Mouse (Mus musculus): Measurements from ENCODE around the gene Runx3. TPM values are rescaled to one million over a fixed set of nuclear protein-coding genes. Genes with fewer than 3 reads are reported as not detected.

Gene Runx3
- total RNA-seq, 2 experiments from 2014 or later: not detected

- intact Hi-C loops (cut with DNase I): no loop called here
- DNase-seq (ENCODE audit: low spot score in 2 of 2): no peak
Measured at GRCm38 (mm10) chr4:135141720-135142119, 21.3 kb downstream of the Runx3 start.

GRCm38 (mm10) chr4:135146734-135147133 is 26.3 kb downstream of the Runx3 start:
- intact Hi-C loops (cut with DNase I): no loop called here
- no peak for DNase-seq (ENCODE audit: low spot score in 2 of 2)

DNA sequence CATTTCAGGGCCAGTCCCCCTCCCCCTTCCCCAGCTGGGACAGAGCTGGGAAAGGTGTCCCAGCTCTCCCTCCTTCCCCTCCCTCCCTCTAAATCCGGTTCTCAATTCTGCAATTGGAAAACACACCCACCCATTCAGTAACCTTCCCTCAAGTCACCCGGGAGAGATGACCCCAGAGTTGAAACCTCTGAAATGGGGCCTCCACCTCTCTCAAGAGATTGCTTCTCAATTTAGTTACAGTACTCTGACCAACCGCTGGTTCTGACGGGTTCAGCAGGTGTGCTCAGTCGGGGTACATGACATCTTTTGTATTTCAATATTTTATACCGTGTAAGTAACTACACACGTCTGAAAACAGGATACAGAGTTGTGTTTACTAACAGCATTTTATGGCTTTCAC is 28.2 kb downstream of the Runx3 start:
- DNase-seq (ENCODE audit: low spot score in 2 of 2): no peak
- intact Hi-C loops (cut with DNase I): no loop called here

DNA sequence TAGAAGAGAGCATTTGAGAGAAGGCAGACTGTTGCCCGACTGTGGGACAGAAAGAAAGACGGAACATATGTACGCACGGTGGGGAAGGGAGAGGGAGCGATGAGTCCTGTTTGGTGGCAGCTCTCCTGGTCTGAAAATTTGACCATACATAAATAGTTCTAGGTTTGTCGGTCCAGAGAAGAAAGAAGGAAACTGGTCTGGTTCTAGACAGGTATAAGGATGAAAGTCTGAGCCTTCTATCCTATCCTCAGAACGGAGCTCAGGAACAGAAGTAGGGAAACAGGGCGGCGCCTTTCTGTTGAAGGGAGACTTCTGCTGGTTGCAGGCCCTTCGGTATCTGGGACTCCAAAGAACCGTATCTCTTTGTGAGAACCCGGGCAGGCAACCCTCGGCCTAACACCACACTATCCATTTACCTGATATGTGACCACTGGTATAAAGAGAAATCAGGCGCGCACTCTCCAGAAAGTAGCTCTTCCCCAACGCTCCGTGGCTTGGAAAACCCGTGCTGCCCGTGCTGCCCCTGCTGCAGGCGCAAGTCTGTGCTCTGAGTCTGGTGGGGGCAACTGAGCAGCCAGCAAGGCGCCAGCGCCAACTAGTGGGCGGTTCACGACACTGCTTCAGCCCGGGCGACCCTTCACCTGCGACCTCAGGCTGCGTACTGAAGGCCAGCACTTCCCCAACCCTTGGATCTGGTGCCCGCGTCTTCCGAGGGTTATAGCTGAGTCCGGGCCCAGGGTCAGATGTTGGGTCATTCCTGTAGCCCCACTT is 29.8 kb downstream of the Runx3 start:
- intact Hi-C loops (cut with DNase I): loop anchor here (5.0 kb wide), 3 partner anchors 57 to 203 kb away; no protein-coding TSS in a partner anchor
- DNase-seq (ENCODE audit: low spot score in 2 of 2): peak; percentile 37 to 52

DNA sequence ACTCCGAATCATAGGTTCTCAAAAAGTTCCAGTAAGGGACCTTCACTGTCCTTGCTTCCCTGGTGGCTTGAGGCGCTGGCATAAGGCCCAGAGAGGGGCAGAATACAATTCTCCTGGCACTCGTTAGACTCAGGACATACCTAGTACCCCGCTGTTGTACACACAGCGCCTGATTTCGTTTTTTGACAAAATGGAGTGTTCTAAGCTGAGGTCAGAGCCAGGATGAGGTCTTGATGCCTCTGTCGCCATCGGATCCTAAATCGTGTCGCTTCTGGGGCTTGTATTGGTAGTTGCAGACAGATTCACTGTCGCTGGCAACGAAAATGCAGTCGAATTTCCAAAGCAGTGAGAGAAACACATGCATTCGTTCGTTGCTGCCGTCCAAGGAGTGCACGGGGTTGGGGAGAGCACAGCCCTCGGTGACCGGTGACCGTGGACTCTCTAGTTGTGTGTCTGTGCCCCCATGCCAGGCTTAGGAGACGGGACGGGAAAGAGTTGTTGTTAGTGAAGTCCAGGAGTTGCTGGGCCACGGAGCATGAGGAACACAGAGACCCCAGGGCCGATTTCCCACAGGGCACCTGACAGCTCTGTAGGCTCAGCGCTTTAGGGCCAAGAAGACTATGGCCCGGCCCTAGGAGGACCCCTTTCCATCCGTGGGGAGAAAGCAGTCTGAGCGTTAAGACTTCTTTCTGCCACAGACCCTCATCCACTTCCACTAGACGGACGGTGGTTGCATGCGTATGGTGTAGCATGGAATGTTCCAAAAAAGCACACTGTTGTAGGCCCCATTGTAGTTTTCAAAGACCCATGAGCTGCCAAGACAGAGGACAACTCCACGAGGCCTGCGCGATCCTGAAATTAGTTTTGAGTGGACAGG is 30.9 kb downstream of the Runx3 start:
- no peak for DNase-seq (ENCODE audit: low spot score in 2 of 2)
- intact Hi-C loops (cut with DNase I): loop anchor here (5.0 kb wide), 3 partner anchors 56 to 204 kb away; no protein-coding TSS in a partner anchor

DNA sequence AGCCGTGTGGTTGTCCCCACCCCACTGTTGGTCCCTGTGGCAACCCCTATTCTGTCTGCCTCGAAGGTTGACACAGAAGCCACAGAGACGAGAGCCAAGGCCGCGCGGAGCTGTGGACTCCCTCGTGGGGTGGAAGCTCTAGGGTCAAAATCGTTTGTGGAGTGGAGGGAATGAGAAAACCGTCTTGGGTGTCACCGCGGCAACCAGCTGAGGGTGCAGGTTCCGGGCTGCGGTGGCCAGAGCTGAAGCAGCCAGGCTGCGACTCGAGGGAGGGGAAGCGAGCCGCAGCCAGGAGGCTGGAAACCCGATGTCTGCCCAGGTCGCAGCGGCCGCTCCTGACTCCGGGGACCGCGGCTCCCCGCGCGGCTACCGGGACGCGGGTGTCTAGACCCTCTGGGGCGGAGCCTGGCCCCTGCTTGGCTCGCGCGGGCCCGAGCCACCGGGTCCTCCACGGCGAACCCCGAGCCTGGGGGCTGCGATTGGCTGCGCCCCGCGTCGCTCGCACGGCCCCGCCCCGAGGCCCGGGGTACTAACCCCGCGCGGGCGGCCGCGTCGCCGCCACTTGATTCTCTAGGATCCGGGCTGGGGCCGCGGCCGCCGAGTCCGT is 31.6 kb downstream of the Runx3 start:
- no peak for DNase-seq (ENCODE audit: low spot score in 2 of 2)
- intact Hi-C loops (cut with DNase I): loop anchor here (5.0 kb wide), 3 partner anchors 55 to 205 kb away; no protein-coding TSS in a partner anchor

DNA sequence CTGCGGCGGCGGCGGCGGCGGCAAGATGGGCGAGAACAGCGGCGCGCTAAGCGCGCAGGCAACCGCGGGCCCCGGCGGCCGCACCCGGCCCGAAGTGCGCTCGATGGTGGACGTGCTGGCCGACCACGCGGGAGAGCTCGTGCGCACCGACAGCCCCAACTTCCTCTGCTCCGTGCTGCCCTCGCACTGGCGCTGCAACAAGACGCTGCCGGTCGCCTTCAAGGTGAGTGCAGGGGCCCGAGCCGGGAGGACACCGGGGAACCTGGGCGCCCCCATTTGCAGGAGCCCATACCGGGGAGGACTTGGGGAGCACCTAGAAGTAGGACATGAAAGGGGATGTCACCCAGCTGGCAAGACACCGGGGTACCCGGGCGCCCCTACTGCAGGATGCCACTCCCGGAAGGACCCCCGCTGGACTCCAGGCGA is 32.4 kb downstream of the Runx3 start:
- intact Hi-C loops (cut with DNase I): loop anchor here (5.0 kb wide), 3 partner anchors 54 to 206 kb away; no protein-coding TSS in a partner anchor
- no peak for DNase-seq (ENCODE audit: low spot score in 2 of 2)

DNA sequence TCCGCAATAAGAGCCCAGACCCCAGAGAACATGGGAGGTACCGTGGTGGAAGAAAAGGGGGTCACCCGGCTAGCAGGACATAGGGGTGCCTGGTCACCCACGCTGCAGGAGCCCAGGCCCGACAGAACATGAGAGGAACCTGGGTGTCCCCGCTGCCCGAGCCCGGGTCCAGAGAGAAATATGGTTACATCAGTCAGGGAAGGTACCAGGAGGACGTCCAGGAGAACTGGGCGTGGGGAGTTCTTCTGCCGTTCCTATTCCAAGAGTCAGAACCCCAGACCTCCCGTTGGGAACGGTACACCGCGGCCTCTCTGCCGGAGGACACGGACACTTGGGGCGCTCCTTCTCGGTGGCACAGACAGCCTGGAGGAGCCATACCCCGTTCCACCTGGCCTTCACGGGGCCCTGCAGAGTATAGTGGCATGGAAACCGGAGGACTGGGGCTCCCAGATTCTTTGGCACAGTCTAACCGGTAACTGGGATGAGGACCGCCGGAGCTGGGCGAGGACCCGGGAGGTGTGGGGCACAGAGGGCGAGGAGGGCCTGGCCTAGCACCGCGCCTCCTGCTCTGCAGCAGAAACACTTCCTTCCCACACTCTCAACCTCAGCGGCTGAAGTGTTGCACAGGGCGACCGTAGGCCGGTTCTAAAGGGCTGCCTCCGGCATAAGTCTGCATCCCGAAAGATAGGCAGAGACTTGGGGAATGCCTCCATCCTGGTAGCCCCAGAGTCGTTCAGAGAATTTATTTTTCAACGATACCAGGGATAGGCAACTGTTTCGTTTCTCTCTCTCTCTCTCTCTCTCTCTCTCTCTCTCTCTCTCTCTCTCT is 33.0 kb downstream of the Runx3 start:
- DNase-seq (ENCODE audit: low spot score in 2 of 2): no peak
- intact Hi-C loops (cut with DNase I): loop anchor here (5.0 kb wide), 3 partner anchors 54 to 206 kb away; no protein-coding TSS in a partner anchor

- no peak for DNase-seq (ENCODE audit: low spot score in 2 of 2)
- intact Hi-C loops (cut with DNase I): loop anchor here (5.0 kb wide), 3 partner anchors 53 to 207 kb away; no protein-coding TSS in a partner anchor
Measured at GRCm38 (mm10) chr4:135154089-135154949, 33.9 kb downstream of the Runx3 start.

DNA sequence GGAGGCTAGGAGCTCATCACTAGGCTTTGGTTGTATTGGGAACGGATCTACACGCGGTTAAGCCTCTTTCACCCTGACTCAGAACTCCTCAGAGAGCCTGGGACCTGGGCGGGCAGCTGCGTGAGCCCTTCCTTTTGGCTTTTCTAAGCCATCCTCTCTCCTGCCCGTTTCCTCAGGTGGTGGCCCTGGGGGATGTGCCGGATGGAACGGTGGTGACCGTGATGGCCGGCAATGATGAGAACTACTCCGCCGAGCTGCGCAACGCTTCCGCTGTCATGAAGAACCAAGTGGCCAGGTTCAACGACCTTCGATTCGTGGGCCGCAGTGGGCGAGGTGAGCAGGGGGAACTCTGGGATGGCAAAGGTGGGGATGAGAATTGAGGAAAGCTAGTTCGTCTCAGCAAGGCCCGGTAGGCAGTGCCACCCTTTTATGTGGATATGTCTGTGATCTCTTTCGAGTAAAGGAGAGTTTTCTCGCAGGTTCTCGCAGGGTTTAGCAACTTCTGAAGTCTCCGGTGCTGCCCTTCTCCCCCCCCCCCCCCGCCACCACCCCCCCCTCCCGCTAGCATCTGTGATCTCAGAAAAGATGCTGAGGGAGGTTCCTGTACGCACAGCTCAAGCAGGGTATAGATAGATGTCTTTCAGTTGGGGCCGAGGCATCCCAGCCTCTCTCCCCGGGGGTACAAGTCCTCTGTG is 34.8 kb downstream of the Runx3 start:
- intact Hi-C loops (cut with DNase I): no loop called here
- DNase-seq (ENCODE audit: low spot score in 2 of 2): no peak

GRCm38 (mm10) chr4:135155805-135156469 is 35.5 kb downstream of the Runx3 start:
- intact Hi-C loops (cut with DNase I): no loop called here
- DNase-seq (ENCODE audit: low spot score in 2 of 2): no peak

DNA sequence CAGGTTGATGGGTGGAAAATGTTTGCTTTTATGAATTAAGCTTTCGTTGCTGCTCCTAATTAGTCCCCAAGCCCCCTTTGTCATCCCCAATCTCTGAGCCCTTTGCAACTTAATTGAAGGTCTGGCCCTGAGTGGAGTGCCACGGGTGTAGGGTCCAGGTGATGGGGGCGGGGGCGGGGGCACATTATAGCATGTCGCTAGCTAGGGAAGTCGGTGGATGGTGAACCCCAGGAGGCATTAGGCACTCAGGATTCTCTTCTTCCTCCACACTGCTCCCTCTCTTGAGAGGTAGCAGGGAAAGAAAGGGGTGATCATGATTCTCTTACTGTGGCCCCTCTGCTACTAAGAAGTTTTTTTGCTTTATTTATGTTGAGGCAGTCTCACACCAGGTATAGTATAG is 36.1 kb downstream of the Runx3 start:
- DNase-seq (ENCODE audit: low spot score in 2 of 2): no peak
- intact Hi-C loops (cut with DNase I): no loop called here

DNA sequence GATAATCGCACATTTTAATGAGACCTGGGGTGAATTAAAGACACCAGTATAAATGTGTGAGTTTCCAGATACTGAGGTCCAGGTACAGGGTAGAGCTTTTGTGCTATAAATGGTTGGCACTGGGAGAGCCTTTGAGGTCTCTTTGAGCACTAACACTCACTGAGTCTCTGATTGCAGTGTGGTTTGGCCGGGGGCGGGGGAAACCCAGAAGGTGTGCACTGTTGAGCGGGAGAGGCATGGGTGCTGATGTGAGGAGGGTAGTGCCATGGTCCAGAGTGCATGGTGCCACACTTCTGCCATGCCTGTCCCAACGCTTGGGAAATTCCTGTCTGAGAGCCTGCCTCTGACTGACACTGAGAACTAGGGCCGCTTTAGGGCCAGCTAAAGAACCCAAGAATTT is 36.9 kb downstream of the Runx3 start:
- intact Hi-C loops (cut with DNase I): no loop called here
- no peak for DNase-seq (ENCODE audit: low spot score in 2 of 2)

DNA sequence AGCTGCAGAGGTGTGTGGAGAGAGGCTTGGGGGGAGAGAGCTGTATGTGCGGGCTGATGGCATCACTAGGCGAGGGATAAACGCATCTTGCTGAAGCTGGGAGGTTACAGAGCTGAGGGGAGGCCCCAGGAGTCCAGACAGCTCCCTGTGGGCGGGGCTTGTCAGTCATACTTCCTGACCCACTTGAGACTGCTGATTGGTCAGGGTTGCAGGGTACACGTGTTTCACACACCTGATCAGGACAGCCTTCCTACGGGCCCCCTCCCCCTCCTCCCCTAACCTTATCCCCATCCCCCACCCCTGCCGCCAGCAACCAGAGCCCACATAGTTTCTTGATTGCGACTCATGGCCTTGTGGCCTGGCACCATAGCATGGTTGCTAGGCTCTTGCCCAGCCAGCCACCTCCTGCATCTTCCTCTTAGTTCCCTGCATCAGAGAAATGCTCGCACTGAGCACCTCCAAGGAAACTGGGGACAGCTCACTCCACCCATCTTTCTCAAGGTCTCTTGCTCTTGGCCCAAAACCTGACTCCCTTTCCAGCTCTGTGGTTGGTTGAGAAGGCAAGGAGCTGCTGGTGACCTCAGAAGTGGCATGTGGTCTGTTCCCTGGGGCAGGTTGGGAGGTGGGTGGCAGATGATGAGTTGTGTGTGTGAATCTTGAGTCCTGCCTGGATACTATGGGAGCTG is 38.4 kb downstream of the Runx3 start:
- DNase-seq (ENCODE audit: low spot score in 2 of 2): no peak
- intact Hi-C loops (cut with DNase I): no loop called here

GRCm38 (mm10) chr4:135159663-135160062 is 39.2 kb downstream of the Runx3 start:
- intact Hi-C loops (cut with DNase I): no loop called here

GRCm38 (mm10) chr4:135160168-135160567 is 39.7 kb downstream of the Runx3 start:
- DNase-seq (ENCODE audit: low spot score in 2 of 2): no peak
- intact Hi-C loops (cut with DNase I): no loop called here

More at GRCm38 (mm10) chr4:135159663-135160062, 39.2 kb downstream of the Runx3 start:
- DNase-seq (ENCODE audit: low spot score in 2 of 2): no peak
